Mouse (Mus musculus) megakaryocyte progenitor cell, adult 5-6 weeks (primary cell): ENCODE results near the gene Acvr1c. TPM values are rescaled to one million over a fixed set of nuclear protein-coding genes. Genes with fewer than 3 reads are reported as not detected.
A peak's percentile ranks its signal among the peaks of the same experiment; 100 is the strongest.

Experiments
- ATAC-seq: replicated peaks from 2 replicates; pipeline ENCODE4 v1.8.0; 2016; ENCODE audit warnings: mild to moderate bottlenecking, moderate TSS enrichment, inconsistent platforms; ENCODE audit not compliant: poor library complexity
- total RNA-seq, 2 experiments: library from RNA; stranded (forward) in 1 of 2; stranded (reverse) in 1 of 2; fragments of 157-497, 149-512 nt in 1 of 2; fragments of 200-1000 nt in 1 of 2; gene quantifications; 2 replicates each; pipeline versions ENCODE4 v1.2.3 to v1.2.4; 2015 to 2017

Acvr1c gene
- total RNA-seq (2015) = not detected in 2 replicates
- 0.03 TPM in 1 of 2 replicates, not detected in the other for total RNA-seq (2017)

DNA sequence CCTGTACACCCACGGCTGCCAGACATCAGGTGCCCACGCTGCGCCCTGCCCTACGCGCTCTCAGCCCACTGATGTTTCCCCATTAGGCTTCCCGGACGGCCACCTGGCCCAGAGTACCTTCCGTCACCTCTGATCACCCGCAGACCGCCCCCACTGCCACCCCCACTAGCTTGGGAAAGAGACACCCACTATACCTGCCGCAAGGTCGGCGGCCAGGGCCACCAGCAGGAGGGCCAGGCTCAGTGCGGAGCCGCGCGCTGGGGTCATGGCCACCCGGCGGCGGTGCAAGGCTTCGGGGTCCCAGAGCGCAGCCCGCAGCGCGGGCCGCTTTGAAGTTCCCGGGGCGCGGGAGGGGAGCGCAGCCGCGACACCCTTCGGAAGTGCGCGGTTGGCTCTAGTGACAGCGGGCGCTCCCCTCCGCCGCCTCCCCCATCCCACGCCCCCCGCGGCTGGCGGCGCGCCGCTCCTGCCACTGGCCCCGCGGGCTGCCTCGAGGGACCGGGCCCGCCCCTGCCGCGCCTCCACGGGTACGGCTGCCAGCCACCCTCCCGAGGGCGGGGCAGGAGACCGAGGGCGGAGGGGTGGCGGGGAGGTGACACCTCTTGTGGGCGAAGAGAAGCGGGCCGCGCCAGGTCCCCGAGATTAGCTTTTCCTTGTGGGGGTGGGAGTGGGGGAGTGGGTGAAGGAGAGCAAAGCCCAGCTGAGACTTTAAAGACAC, at the start of gene Acvr1c:
TSS of gene Acvr1c (minus strand) at position 482 of the 718 bp plus-strand sequence.
- peak; percentile 82 for ATAC-seq

DNA sequence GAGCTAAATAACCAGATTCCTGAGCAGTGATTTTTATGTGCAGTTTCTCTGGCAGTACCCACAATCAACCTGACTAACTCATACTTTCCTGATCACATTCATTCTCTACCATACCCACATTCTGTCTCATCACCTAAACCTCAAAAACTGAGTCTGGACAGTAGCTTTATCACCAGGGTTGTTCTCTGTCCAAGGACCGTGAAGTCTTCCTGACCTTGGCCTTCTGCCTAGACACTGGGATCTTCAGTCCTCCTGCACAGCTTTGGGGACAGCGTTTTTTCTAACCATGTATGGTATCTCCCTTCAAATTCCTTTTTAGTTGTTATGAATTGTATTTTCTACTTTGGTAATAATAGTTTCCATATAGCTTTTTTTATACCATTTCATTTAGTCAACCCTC, 45.8 kb upstream of the Acvr1c start:
- no peak for ATAC-seq

DNA sequence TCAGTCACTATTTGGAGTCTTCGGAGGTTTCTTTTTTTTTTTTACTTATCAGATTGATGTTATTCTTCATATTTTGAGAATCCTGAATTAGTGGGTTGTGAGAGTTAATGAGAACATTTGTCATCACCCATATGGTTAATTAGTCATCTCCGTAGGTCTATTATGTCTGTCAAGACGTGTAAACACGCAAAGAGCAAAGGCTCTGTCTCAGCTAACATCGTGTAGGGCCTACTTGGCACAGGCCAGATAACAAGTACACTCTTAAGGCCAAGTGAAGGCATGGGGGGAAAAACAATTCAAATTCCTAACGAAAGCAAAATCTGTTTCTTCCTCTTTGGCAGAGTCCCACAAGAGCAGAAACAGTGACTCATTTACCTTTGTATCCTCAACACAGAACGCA, 30.9 kb upstream of the Acvr1c start:
- ATAC-seq = no peak

DNA sequence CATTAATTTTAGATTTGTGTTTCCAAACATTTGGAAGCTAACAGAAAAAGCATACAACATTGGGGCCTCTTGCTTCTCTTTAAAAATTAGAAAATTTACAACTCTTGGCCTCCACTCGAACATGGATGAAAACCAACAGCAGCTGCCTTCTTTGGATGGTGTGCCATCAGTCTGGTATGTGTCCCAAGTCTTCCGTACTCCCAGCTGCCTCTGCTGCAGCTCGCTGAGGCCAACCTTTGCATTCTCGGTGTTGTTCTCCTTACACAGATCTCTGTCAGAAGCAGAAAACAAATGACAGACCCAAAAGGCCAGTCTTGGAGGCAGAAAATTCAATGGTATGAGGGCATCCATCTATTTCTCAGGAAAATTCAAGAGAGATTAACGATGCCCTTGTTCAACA, 22.3 kb upstream of the Acvr1c start:
- no peak for ATAC-seq

DNA sequence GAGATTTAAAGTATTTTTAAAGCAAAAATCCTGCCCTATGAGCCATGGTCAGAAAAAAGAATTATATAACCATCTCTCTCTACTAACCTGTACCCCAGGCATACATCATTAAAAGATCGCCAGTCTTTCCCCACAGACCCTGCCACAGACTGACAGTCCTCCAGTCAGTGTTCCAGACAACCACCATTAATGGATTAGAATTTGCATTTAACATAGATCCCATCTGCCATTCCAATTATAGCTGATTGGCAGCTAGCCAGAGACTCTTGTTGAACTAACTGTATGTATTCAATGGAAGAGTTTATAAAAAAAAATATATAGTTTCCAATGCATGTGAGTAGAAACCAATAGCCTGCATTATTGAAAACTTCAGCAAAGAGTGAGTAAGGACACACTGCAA, 21.8 kb upstream of the Acvr1c start:
- no peak for ATAC-seq

DNA sequence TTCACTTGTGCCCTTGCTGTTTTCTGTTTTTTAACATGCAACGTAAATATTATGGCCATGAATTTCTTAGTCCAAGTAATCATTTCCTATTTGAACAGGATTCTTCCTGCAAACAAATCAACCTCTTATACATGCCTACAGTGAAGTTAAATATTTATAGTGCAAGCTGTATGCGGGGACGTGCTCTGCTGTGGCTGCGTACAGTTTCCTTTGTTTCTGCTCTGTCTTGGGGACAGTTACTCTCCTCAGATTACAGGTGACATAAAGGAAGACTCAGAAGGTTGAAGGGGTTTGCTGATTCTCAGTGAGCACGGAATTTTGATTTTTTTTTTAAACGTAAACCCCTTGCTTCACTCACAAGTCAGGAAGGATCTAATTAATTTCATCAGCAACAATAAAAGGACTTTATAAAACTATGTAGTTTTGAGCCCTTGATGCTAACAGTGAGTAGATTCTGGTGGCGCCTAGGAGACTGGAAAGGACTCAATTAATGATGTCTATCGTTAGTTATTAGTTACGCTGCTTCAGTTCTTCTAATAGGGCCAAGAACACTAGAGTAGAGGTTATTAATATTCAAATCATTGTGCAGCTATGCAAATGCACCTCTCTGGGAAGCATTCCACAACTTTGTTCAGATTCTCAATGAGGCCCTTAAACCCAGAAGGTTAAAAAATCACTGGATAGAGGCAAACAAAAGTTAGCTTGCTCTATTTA, 19.9 kb upstream of the Acvr1c start:
- ATAC-seq = no peak

DNA sequence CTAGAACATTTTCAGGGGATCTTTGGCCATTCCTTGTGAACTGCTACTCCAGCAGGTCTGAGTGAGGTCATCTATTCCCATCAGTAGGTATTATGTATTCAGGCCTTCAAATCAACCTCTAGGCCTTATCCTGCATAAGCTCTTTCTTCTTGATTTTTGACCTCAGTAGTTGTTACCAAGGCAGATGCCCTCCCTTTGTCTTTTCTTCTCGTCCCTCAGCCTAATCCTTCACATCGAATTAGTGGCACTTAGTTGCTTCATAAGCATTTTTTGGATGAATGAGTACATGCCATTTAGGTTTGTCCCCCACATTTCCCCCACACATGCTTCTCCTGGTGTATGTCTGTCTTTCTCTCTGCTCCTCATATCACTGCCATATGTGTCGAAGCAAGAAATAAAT, 8.5 kb upstream of the Acvr1c start:
- ATAC-seq = no peak

DNA sequence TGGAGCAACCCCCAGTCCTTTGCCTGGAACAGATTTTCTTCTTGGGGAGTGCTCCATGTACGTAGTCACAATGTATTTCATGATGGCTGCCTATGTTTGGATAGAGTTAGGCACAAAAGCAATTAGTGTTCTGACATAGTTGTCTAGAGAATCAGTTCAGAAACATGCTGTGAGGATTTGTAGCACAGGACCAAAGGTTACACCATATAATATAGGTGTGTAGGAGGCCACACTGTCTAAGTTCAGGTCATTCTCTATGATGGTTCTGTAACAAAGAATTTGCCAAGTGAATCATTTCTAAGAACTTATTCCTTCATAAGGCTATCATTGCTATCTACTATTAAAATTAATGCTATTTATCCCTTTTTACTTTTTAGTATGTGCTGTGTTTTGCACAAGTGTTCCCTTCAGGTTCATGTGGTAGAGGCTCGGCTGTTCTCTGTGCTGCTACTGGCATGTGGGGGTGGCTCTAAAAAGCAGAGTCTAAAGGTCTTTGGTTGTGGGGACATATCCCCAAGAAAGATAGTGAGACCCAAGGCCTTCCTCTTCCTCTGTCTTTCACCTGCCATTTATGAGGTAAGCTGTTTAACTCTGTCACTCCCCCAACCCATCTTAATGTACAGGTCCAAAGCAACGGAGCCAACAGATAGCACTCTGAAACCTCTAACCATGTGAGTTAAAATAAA, 3.8 kb upstream of the Acvr1c start:
- ATAC-seq = no peak

DNA sequence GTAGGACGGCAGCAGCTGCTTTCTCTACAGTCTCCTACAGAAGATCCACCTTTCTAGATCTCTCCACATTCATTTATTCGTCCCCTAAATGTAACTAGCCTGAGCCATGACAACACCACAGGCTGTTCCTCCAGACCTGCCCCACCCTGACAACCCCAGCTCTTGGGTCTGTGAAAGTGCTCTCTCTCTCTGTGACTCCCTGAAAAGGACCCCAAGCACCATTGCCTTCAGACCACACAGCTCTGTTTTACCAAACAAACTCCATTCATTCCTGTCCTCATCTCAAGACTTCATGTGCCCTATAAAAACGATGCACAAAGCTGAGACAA, 401 bp upstream of the Acvr1c start:
- ATAC-seq = no peak

DNA sequence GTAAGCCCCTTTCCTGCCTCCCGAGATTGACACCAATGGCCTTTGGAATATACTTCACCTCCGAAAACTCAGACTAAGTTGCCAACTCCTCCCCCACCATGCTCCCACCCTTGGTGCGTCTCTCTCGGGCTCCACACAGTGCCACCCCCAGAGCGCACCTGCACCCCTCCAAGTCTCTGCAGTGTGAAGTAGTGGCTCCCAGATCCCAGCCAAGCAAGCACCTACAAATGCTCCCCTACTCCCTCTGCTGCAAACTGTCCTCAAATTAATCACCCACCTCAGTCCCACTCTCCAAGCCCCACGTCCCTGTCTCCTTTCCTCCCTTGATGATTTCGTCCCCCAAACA, 654 bp downstream of the Acvr1c start:
- peak; percentile 21 for ATAC-seq

DNA sequence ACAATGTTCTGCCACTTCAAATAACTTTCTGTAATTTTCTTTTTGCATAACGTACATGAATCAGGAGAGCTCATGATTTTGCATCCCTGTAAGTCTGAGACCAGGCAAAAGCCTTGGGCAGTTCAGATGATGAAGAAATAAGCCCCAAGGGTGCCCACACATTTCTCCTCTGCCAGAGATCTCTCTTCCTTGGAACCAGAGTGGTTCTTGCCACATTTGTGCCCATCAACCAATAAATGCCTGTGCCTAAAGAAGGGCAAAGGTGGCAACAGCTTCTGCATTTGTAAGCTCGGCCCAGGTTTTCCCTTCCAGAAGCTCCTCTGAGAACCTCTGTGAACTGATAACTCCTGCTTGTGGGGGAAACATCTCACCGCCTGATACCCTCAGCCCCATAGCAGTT, 3.3 kb downstream of the Acvr1c start:
- no peak for ATAC-seq

DNA sequence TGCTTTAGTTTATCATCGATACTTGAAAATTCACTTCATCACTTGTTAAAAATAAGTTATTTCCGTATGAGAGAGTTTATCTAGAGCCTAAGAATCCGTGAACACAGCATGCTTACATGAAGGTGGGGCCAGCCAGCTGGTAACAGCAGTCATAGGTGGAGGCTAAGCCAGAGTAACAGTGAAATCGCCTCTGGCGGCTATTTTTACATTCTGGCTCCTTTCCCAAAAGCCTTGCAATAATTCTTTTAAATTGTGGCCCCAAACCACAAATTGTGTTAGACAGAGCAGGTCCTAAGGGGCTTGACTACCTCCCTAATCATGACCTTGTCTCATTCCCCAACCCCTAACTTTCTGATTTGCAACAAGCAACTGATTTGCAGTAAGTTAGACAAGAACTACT, 4.8 kb downstream of the Acvr1c start:
- ATAC-seq = no peak

DNA sequence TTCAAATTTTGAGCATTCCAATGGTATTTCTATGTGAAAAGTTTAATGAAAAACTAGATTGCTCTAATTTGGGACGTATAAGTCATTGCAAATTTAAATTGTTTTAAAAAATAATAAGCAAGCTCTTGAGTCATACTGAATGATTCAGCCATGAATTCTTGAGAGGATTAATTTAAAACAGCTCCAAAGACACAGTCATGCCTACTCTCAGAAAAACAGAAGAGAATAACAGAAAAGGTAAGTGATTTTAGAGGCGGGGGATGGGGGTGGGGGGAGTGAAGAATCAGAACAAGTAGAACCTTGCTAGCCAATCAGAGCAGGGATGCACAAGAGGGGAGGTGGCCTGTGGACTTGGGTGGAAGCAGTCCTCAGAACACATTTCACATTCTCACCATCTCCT, 7.0 kb downstream of the Acvr1c start:
- no peak for ATAC-seq

DNA sequence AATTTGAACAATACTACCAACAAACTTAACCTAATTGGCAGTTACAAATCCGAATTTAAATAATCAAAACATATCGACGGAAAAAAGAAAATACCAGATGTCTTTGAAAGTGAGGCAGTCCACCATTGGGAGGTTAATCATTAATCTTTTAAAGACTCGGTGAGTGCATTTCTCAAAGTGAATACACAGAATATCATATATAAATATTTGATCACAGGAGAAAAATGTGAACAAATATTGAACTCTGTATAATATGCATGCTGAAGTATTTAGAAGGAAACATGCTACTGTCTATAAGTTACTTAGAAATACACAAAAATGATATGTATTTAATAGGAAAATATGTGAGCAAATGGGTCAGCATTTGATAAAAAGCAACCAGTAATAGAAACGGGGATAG, 21.0 kb downstream of the Acvr1c start:
- no peak for ATAC-seq

DNA sequence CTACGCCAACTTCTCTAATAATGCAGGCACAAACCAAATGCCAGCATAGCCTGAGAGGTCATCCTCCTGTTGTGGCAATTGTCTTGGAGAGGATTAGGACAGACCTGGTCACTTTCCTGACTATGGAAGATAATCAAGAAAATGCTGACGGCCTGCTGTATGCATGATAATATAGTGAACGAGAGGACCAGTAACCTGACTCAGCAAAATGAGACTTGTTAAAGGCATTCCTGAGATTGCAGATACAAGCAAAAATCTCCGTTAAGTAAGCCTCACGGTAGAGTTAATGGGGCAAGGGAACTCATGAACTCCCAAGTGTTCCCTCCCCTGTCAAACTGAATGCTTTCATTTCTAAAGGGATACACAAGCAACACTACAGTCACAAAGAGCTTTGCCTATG, 28.1 kb downstream of the Acvr1c start:
- ATAC-seq = no peak

DNA sequence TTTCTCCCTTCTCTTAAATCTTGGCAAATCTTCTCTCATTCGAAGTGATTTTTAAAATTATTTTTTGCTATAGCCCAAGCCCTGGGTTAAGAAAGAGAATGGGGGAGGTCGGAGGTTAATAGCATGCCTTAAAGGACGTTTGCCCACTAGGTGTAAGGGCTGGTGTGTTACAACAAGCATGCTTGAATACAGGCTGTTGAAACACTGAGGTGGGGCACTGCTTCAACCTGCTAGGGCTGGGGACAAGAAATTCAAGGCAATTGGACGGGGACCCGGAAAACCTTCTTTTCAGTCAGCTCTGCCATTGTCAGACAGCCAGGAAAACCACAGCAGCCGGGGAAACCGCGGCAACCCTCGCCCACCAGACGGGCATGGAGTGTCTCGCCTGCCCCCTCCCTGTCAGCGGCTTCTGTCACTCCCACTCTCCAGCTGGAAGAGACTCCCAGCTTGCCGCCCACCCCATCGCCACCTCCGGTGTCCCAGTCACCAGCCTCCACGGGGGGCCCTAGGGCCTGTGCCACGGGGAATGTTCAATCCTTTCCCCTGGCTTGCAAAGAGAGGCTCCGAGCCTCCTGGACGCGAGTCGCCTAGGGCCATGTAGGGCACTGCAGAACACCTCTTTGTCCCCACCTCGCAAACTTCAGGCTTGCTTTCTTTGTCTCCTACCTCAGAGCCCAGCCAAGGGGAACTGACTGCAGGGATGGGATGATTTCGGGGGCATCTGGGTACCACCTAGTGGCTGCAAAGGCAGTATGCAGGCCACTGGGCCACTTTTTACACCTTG, 33.4 kb downstream of the Acvr1c start:
- peak; percentile 94 for ATAC-seq

DNA sequence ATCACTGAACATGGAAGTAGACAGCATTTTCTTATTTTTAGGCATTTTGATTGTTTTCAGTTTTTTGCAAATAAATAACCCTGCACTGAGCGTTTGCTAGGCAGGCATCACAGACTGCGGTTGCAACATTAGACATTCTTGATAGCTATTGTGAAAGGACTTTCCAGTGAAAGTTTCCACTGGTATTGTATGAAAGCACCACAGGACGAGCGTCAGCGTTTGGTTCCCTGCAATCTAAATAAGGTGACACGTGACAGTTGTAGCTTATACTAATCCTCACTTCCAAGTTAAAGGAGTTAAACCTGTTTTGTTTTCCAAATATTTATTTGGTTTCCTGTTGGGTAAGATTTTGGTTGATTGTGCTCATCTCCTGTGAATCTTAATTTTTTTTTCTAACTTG, 34.4 kb downstream of the Acvr1c start:
- peak; percentile 63 for ATAC-seq

DNA sequence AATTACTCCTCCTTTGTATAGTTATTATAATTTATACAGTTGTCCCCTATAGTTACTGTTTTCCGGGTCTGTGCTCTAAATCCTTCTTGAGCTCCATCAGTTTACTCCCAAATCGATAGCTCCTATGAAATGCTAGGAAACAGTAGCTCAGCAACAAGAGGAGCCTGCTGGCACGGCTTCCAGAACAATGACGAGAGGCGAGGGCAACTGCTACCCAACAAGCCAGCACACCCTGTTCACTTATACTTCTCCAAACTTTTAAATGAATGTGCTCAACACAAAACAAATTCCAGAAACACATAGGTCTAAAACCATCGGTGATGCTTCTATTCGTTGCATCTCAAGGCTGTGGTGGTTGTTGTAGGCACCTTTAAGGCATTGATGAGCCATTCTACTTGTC, 41.5 kb downstream of the Acvr1c start:
- no peak for ATAC-seq

DNA sequence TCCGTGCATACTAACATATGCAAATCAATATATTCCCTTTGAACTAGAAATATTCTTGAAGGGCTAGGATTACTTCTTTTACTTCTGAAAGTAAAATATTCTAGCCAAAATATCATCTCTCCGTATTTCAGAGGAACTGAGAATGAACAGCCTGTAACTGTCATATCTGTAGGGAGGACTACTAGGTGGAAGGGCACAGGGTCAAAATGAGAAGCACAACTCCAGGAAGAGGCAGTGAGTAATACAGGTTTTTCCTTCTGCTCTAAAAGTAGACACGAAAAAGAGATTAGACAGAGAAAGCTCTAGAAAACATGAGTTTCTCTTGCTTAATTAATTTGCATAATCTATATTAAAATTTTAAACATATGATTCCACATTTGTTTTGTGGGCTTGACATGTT, 48.0 kb downstream of the Acvr1c start:
- peak; percentile 63 for ATAC-seq

DNA sequence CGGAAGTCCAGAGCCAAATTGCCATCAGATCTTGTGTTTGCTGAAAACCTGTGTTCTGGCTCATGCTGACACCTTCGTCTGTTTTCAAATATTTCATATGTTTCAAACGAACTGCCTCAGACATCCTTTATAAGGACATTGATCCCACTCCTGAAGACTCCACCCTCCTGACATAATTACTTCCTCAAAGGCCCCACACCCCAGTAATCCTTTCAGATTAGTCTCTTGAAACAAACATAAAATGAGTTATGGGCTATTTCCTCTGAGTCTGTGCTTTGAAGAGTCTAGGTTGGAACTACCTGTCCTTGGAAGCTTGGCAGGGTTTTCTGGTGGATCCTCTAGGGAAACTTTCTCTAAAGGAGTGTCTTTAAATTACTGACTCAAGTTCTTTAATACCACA, 53.2 kb downstream of the Acvr1c start:
- no peak for ATAC-seq

DNA sequence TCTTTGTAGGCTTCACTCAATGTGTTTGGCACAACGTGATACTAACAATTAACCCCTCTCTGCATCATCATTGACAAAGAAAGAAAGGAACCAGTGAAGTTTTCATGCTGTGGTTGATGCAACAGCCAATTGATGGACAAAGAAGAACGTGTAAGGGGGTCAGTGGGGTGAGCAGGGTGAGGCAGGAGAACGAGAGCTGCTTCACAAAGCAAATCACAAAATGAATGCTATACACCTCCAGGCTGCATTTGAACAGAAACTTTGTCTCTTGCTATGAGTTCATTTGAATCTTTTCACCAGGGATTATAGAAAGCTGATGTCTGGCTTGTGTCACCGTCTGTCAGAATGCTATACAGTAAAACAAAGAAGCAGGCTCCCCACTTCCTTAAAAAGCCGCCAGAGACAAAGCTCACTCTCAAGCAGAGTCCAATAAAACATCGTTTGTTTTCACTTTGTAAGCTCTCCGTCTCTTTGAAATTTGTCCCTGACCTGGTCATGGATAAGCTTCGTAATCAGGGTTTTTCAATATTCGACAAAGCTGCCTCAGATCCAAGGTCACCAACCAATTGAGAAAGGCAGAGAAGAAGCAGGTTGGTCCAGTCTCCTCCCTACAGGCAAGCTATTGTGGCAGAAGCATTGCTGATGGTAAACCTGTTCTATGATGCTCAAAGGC, 67.8 kb downstream of the Acvr1c start:
- no peak for ATAC-seq
